Mouse (Mus musculus) bone marrow macrophage, adult 2 months (primary cell): Measurements from ENCODE around the gene Shb. TPM values are rescaled to one million over a fixed set of nuclear protein-coding genes. Genes with fewer than 3 reads are reported as not detected.
A peak's percentile ranks its signal among the peaks of the same experiment; 100 is the strongest.

Experiments
- H3K27ac ChIP-seq: 2 replicates; pipeline ENCODE4 v1.5.1; 2012; ENCODE audit warnings: low read depth, low read length; ENCODE audit not compliant: insufficient read depth
- H3K4me1 ChIP-seq: 2 replicates; pipeline ENCODE4 v1.6.1; 2012; ENCODE audit warnings: low read length; ENCODE audit not compliant: control insufficient read depth, insufficient read depth
- H3K4me3 ChIP-seq: 2 replicates; pipeline ENCODE4 v1.5.1; 2012; ENCODE audit warnings: mild to moderate bottlenecking, low read length, moderate library complexity; ENCODE audit not compliant: insufficient read depth
- CTCF ChIP-seq: IDR thresholded peaks from 2 replicates; pipeline ENCODE4 v1.5.1; 2012; ENCODE audit warnings: low read depth, mild to moderate bottlenecking, low read length, moderate library complexity
- POLR2A ChIP-seq: IDR thresholded peaks from 2 replicates; pipeline ENCODE4 v1.6.1; 2012; ENCODE audit warnings: mild to moderate bottlenecking, low read depth, low read length, borderline replicate concordance
- polyA plus RNA-seq: library from polyadenylated mRNA; stranded (reverse); fragments of >200 nt; gene quantifications from 2 replicates; pipeline ENCODE4 v1.2.4, GENCODE M21; 2012; ENCODE audit not compliant: missing spikeins, insufficient read depth, insufficient read length

Shb gene
- polyA plus RNA-seq, 1 experiment: 9.8 TPM

DNA sequence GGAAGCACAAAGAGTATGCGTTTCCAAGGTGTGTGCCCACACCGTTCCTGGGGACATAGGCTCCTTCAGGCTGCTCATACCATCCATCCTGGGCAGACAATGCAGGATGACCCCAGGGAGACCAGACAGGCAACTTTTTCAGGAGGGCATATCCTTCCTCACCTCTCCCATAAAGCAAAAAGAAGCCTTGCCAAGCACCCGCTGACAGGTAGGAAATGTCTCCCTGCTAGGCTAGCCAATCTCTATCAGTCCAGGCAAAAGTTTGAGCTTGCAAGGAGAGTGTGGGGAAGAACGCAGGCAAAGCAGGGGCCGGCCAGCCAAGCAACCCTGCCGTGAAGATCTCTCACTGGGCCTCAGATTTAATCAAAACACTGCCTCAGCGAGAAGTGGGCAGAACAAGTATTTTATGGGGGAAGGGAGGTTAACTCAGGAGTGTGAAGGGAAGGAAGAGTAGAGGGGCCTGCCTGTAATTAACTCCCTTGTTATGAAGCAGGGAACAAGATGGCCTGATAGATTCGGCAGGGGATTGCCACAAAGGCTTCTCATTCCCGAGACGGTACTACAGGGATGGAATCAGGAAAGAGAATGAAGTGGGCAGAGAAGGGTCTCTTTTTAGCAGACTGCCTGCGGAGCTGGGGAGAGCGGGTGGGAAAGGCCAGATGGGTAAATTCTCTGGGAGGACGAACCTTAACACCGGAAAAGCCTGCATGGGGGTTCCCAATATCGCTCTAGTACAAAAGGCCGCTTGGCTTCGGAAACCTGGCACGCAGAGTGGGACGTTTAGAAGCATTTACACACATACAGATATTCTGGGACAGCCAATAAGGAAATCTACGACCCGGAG is 3.7 kb downstream of the Shb start:
- Histone ChIP-seq H3K27ac (no peak overlapping the region), H3K4me3 (peak overlapping the region; percentile 76), H3K4me1 (peaks cover 41% of the 10 kb centered on the region)
- no peak for TF ChIP-seq POLR2A

DNA sequence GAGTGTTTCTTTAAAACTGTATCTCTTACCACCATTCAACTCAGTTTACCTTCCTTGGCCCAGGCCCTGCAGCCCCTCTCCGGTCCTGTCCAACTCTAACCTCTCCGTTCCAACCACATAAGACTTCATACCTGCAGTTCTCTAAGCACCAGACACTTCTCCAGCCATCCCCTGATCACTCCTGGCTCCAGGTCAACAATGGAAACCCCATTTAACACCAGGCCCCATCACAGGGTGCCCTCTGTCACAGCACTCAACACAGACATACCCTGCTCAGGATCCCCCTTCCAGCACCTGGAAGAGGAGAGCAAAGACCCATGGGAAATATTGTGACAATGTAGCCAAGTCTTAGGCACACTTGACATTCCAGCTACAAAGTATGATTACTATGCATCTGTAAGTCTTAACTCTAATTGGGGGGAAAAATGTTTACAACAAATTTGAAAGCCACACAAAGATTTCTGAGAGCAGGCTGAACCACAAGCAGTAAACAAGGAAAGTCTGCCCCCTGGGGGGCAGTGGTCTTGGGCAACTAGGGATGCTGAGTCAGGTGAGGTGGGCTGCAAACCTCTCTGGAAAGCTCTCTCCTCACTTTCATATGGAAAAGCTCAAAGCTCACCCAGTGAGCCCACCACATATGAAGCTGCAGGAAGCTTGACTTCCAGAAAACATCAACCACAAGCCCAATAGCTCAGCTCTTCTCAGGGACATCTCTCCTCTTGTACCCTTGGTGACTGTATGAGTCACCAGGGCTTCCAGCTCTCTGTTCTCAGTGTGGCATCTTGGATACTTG is 4.5 kb downstream of the Shb start:
- Histone ChIP-seq H3K4me1 (peaks cover 50% of the 10 kb centered on the region), H3K4me3 (no peak overlapping the region), H3K27ac (no peak overlapping the region)
- TF ChIP-seq POLR2A (no peak), CTCF (0 out of 2 replicates have a peak, but pooled peaks have one; percentile 14)

DNA sequence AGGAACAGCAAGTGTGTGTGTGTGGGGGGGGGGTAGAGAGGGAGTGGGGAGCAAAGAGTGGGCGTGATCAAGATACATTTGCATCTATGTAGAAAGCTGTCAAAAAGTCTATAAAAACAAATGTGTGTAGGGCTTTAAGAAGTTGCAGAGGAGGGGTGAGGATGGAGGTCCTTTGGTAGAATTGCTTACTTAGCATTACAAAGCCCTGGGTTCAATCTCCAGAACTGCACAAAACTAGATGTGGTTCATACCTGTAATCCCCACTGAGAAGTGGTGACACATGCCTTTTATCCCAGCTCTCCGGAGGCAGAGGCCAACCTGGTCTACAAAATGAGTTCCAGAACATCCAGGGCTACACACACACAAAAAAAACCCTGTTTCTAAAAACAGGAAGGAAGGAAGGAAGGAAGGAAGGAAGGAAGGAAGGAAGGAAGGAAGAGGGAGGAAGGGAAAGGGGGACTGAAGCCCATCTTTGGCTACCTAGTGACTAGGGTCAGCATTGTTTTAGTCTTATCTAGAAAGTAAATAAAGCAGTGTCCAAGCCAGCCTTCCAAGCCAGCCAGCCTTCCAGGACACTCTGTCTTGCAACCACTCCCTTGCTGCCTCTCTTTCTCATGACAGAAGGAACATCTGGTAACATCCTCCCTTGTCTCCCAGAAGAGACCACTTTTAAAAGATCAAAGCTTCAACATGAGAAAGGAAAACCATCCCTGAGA is 5.3 kb downstream of the Shb start:
- Histone ChIP-seq H3K4me3 (no peak overlapping the region), H3K4me1 (peaks cover 53% of the 10 kb centered on the region), H3K27ac (no peak overlapping the region)
- TF ChIP-seq POLR2A: no peak
- TF ChIP-seq CTCF: no peak

DNA sequence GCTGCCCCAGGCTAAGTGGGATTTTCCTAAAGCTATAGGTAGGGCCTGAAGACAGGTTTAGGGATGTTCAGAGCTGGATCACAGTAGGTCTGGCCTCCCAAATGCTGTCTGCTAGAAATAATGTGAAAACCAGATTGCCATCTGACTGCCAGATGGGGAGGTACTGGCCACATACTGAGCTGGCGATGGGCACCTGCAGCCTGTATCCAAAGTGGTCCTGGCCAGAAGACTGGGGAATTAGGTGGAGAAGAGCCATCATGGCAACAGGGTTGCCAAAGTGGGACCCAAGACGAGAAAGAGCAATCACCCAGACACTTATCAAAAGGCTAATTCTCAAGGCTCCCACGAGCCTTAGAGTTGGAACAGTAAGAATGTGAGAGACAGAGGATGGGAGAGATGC is 6.1 kb downstream of the Shb start:
- H3K4me1 ChIP-seq: peaks cover 54% of the 10 kb centered on the region
- no peak for TF ChIP-seq POLR2A
- no peak for TF ChIP-seq CTCF

DNA sequence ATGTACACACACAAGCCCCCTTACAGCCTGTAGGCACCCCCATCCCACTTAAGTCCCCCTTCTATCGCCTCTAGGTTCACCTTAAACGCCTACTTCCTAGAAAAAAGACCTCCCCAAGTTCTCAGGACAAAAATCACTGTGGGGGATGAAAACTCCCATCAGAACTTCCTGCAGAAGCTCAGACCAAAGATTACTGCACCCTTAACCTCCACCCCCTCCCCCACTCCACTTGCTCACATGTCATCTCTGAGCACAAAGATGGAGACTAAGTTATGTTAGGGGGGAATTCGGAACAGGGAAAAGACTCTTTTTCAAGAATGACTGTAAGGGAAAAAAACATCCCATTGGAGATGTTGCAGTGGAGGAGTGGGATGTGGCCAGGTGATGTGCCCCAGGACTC is 6.7 kb downstream of the Shb start:
- TF ChIP-seq CTCF: no peak
- no peak overlapping the region for H3K27ac ChIP-seq
- no peak overlapping the region for H3K4me3 ChIP-seq
- H3K4me1 ChIP-seq: peaks cover 61% of the 10 kb centered on the region

More for the DNA sequence above, 6.1 kb downstream of the Shb start:
- Histone ChIP-seq H3K27ac (no peak overlapping the region), H3K4me3 (no peak overlapping the region)

DNA sequence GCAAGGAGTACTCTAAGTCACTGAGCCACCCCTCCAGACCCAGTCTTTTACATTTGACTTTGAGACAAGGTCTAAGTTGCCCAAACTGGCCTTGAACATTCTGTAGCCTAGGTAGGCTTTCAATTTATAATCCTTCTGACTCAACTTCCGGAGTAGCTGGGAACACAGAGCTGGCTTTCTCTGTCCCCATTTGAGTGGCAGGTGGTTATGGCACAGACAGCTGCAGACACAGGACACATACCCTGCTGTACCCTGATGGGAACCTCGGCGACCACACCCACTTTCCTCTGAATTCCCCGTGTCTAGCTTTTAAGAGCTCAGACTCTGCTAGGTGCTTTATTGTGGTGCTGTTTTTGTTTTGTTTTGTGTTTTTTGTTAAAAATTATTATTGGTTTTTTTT is 7.7 kb downstream of the Shb start:
- Histone ChIP-seq H3K4me1 (peaks cover 64% of the 10 kb centered on the region), H3K4me3 (no peak overlapping the region)
- TF ChIP-seq POLR2A: no peak
- TF ChIP-seq CTCF: no peak

DNA sequence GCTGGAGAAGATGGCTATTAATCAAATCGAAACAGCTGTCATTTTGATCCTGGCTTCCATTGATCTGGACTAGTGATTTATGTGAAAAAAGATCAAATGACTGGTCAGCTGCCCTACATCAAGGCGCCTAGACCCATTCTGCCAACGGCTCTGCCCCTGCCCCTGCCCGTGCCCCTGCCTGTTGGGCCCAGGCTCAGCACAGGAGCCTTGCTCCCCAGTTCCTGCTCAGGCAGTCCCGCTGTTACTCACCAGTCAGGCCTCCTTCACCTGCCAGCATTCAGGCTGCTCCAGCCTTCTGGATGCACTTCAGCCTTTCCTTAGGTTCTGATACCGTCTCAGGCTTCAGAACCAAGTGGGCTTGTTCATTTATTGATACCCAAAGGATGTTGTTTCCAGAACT is 8.9 kb downstream of the Shb start:
- H3K4me1 ChIP-seq: peaks cover 59% of the 10 kb centered on the region
- no peak for TF ChIP-seq POLR2A
- TF ChIP-seq CTCF: no peak

More for the DNA sequence above, 7.7 kb downstream of the Shb start:
- H3K27ac ChIP-seq: no peak overlapping the region

DNA sequence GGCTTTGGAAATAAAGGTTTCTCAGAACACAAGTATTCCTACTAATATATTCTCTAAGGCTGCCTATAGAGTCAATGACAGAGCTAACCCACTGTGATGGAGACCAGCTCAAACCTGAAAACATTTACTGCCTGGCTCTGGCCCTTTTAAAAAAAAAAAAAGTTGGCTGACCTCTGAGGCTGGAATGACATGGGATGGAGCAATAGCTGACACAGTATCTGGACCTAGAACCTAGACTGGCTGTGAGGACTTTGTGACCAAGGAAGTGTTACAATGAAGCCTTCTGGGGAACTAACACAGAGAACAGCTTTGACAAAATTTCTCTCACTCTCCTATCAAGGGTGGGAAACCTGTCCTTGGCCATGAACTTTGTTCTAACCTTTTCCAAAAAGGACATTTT is 9.3 kb downstream of the Shb start:
- H3K27ac ChIP-seq: no peak overlapping the region
- H3K4me3 ChIP-seq: no peak overlapping the region
- TF ChIP-seq CTCF (no peak), POLR2A (no peak)
- H3K4me1 ChIP-seq: peaks cover 55% of the 10 kb centered on the region

More for the DNA sequence above, 8.9 kb downstream of the Shb start:
- Histone ChIP-seq H3K4me3 (no peak overlapping the region), H3K27ac (no peak overlapping the region)

DNA sequence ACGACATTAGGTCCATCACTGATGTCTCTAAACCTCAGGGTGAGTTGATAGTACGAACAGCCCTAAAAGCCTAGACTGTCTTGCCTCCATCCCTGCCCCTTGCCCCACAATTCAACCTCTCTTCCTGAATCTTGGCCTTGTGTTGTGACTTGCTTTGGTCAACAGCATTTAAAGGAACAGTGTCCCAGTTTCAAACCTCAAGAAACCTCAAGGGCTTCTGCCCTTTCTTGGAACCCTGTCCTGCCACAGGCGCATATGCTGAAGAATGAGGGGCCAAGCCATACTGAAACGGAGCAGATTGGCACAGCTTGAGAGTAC is 9.7 kb downstream of the Shb start:
- Histone ChIP-seq H3K4me1 (peaks cover 52% of the 10 kb centered on the region), H3K4me3 (no peak overlapping the region), H3K27ac (no peak overlapping the region)
- TF ChIP-seq CTCF: no peak
- no peak for TF ChIP-seq POLR2A

DNA sequence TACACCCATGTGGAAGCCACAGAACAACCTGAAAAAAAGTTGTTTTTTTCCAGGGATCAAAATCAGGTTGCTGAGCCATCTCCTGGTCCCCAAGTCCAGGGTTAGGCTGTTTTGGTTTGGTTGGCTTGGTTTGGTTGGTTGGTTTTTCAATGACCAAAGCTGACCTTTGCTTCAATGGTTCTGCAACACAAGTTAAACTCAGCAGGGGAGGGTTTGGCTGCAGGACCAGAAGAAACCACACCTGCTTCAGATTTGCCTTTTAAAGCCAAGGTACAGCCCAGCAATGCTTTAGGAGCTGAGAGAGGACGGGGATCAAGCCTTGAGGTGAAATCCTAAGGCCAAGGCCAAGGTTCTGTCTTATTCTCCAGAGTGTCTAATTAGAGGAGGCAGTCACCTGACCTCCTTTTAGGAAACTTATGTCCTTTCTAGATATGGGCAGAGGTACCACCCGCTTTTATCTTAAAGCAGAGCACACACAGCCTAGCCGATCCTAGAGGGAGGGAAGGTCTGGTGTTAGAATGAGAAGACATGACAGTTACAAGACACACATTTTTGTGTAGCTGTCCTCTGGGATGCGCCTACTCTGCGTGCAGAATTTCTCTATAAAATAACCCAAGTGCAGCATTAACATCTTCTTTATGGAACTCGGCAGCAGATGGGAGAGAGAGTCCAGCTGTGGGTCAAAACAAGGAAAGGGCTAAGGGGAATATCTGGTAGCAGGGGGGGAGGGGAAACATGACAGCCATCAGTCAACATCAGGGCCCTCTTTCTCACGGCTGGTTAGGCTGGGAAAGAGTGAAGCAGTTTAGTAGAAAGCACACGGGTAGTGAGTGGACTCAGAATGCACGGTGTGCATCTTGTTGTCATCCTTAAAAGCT is 10.3 kb downstream of the Shb start:
- H3K4me3 ChIP-seq: no peak overlapping the region
- TF ChIP-seq POLR2A (no peak), CTCF (no peak)
- H3K27ac ChIP-seq: no peak overlapping the region
- peaks cover 46% of the 10 kb centered on the region for H3K4me1 ChIP-seq
